Mouse (Mus musculus) midbrain, embryonic 11.5 days (tissue): Measurements from ENCODE around the gene Cep19. TPM values are rescaled to one million over a fixed set of nuclear protein-coding genes. Genes with fewer than 3 reads are reported as not detected.
"Not testable (repeated sequence)": the region's sequence is repeated elsewhere in the genome, so short reads cannot be mapped to it uniquely, and the experiment has no call there.

Experiments used
- ATAC-seq: fragments of 200-750 bp; cut with Nextera tagmentation; 2 replicates; pipeline ENCODE4 v1.8.0; 2017; ENCODE audit warnings: moderate TSS enrichment, moderate library complexity; ENCODE audit not compliant: low FRiP score
- DNase-seq: peaks from one replicate; pipeline ENCODE4 v3.0.0; 2015; ENCODE audit warnings: low spot score; ENCODE audit errors: missing footprints
- H3K27ac ChIP-seq: fragments of 300-500 bp; sonication (generic); 2 replicates; pipeline ENCODE4 v1.5.1; 2014; ENCODE audit warnings: low read depth, low read length
- H3K27me3 ChIP-seq: fragments of 300-500 bp; sonication (generic); 2 replicates; pipeline ENCODE4 v1.6.1; 2014; ENCODE audit warnings: mild to moderate bottlenecking, low read length, moderate library complexity, mixed read lengths; ENCODE audit not compliant: control insufficient read depth, insufficient read depth
- H3K36me3 ChIP-seq: fragments of 300-500 bp; sonication (generic); 2 replicates; pipeline ENCODE4 v1.6.1; 2014; ENCODE audit warnings: mild to moderate bottlenecking, low read length, moderate library complexity, mixed read lengths; ENCODE audit not compliant: control insufficient read depth, insufficient read depth
- H3K4me1 ChIP-seq: fragments of 300-500 bp; sonication (generic); 2 replicates; pipeline ENCODE4 v1.6.1; 2014; ENCODE audit warnings: low read length; ENCODE audit not compliant: control insufficient read depth, insufficient read depth
- H3K4me2 ChIP-seq: fragments of 300-500 bp; sonication (generic); 2 replicates; pipeline ENCODE4 v1.6.1; 2014; ENCODE audit warnings: mild to moderate bottlenecking, moderate library complexity
- H3K4me3 ChIP-seq: fragments of 300-500 bp; sonication (generic); 2 replicates; pipeline ENCODE4 v1.5.1; 2014; ENCODE audit warnings: low read depth, low read length
- H3K9ac ChIP-seq: fragments of 300-500 bp; sonication (generic); 2 replicates; pipeline ENCODE4 v1.6.1; 2014; ENCODE audit warnings: low read length
- H3K9me3 ChIP-seq: fragments of 300-500 bp; sonication (generic); 2 replicates; pipeline ENCODE4 v1.6.1; 2016; ENCODE audit warnings: low read length; ENCODE audit not compliant: control insufficient read depth
- WGBS: fragments of 180-500 bp; shearing (Covaris S2); extraction: QIAGEN DNeasy Blood & Tissue Kit; methylation state at CpG from one replicate; pipeline ENCODE4 v1.1.7; 2014; 5-methylcytosine and 5-hydroxymethylcytosine counted together
- polyA plus RNA-seq: library from polyadenylated mRNA; unstranded; fragments of >200 nt; fragmentation: Nextera tagmentation; extraction: Ambion mirVana; gene quantifications from 2 replicates; pipeline ENCODE4 v1.2.1, GENCODE M21; 2014

Cep19 gene
- polyA plus RNA-seq, 1 experiment from 2014 or later, result 51.7 TPM

DNA sequence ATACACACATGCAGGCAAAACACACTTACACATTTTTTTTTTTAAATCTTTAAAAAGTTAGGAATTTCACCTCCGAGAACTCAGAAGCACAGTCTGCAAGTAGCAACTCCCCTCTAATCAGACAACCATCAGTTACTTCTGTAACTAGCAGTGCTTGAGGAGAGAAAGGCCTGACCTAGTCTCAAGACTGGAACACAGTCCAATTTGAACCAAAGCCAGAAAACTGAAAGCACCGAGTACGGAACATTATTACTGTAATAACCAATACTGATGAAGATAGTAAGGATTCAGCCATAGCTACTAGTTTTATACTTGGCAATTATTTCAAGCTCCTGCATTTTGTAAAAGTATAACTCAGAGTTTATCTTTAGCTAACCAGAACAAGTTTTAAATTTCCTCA, 23.2 kb upstream of the Cep19 start:
- no peaks in the 10 kb centered on the region for H3K9me3 ChIP-seq
- H3K4me2 ChIP-seq, result no peak overlapping the region
- no peak overlapping the region for H3K27ac ChIP-seq
- DNase-seq, result no peak
- peaks cover 10% of the 10 kb centered on the region for H3K4me1 ChIP-seq
- no peaks in the 10 kb centered on the region for H3K36me3 ChIP-seq
- no peaks in the 10 kb centered on the region for H3K27me3 ChIP-seq
- 86% methylated on average over 3 of the region's 3 CpGs for WGBS
- no peak for ATAC-seq
- H3K4me3 ChIP-seq, result no peak overlapping the region
- H3K9ac ChIP-seq, result no peak overlapping the region

DNA sequence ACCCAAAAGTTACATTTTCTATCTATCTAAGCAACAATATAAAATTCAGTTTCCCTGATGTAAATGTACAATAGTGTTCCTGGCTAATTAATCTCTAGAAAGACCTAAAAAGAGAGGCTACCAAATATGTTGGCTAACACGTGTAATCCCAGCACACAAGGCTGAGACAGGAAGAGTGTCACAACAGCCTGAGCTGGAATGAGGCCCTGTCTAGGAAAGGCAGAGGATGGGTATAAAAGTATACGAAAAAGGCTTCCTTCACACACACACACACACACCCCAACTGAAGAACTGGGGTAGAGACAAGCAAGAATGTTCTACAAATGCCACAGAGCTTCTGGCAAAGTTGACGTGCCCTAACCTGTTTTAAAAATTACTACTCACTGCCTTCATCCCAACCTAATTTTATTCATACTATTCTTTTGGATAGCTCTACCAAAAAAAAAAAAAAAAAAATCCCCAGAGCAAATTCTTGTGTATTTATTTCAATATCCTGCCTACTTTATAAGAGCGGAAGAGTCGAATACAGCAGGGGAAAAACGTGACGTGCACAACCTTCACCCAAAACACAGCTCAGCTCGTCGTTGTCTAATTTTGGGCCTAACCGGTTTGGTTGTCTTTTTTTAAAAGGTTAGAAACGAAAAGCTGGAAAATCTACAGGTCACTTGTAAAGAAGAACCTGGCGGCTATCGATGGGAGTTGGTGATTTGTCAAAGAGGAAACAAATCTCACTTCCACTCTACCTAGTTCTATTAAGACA, 21.8 kb upstream of the Cep19 start:
- no peak for ATAC-seq
- DNase-seq, result no peak
- H3K4me2 ChIP-seq, result peak overlapping the region; percentile 75
- H3K36me3 ChIP-seq, result 0 out of 2 replicates have a peak, but pooled peaks cover 4% of the 10 kb centered on the region
- H3K9ac ChIP-seq, result peak overlapping the region; percentile 98
- H3K9me3 ChIP-seq, result no peaks in the 10 kb centered on the region
- peak overlapping the region; percentile 96 for H3K4me3 ChIP-seq
- peaks cover 10% of the 10 kb centered on the region for H3K4me1 ChIP-seq
- 18% methylated on average over 13 of the region's 13 CpGs for WGBS
- H3K27ac ChIP-seq, result no peak overlapping the region; the same call in 1 of the 2 replicates
- no peaks in the 10 kb centered on the region for H3K27me3 ChIP-seq

DNA sequence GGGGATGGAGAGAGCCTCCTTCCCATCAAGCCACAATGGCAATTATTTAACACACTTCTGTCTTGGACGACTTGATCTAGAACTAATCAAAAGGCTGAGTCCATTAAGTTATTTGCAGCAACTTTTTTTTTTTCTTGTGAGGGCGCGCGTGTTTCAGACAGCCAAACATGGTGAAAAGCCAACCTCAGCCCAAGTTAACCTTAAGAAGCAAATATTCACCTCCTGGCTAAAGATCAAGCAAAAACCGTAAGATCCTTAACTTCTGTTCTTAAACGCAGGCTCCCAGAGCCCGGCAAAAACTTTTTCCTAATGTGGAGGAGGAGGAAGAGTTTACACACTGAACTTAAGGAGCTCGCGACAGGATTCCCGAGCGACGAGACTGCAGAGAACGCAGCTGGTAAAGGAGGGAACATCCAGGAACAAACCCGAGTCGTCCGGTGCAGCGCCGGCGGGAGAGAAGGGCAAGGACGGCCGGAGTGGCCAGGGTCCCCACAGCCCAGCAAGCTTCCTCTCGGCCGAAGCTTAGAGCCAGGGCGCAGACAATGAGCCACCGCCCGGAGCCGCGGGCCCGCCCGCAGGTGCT, 21.1 kb upstream of the Cep19 start:
- H3K4me1 ChIP-seq, result peaks cover 10% of the 10 kb centered on the region
- H3K9me3 ChIP-seq, result no peaks in the 10 kb centered on the region
- H3K36me3 ChIP-seq, result peaks cover 5% of the 10 kb centered on the region; the same call in 1 of the 2 replicates
- no peaks in the 10 kb centered on the region for H3K27me3 ChIP-seq
- H3K4me2 ChIP-seq, result peak overlapping the region; percentile 75
- H3K9ac ChIP-seq, result peak overlapping the region; percentile 98
- DNase-seq (peak; percentile 97), ATAC-seq (no peak)
- WGBS, result under 1% methylated on average over 29 of the region's 30 CpGs
- peak overlapping the region; percentile 90 for H3K27ac ChIP-seq
- H3K4me3 ChIP-seq, result peak overlapping the region; percentile 96

DNA sequence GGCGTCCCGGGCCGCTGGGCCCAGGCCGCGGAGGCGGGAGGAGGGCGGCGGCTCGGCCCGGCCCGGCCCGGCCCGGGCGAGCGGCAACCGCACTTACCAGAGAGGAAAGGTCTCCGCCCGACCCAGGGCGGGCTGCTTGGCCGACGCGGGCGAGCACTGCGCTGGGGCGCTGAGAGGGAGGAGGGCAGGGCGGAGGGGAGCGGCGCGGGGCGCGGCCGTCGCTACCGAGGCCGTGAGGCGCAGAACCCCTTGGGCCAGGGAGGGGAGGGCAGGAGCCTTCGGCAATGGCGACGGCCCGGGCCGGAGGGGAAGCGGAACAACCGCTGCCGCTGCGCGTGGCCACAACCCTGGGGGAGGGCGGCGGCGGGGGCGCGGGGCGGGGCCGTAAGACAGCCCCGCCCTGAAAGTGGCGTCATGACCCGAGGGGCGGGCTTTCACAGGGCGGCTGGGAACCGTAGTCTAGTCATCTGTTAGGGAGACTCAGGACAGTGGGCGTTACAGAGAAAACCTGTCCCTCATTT, 20.5 kb upstream of the Cep19 start, which contains the start of gene Pak2:
Pak2 (minus strand) TSS at position 352 of the 521 bp plus-strand sequence.
- peaks cover 7% of the 10 kb centered on the region; the same call in 1 of the 2 replicates for H3K36me3 ChIP-seq
- peak within 1 kb of the TSS; percentile 90 for H3K27ac ChIP-seq
- peak within 1 kb of the TSS; percentile 96 for H3K4me3 ChIP-seq
- H3K27me3 ChIP-seq, result no peaks in the 10 kb centered on the region
- ATAC-seq (peak; percentile 97), DNase-seq (peak; percentile 99)
- H3K4me2 ChIP-seq, result peak within 1 kb of the TSS; percentile 75
- under 1% methylated on average over 43 of the region's 60 CpGs for WGBS
- peaks cover 10% of the 10 kb centered on the region for H3K4me1 ChIP-seq
- H3K9me3 ChIP-seq, result no peaks in the 10 kb centered on the region
- peak within 1 kb of the TSS; percentile 98 for H3K9ac ChIP-seq

DNA sequence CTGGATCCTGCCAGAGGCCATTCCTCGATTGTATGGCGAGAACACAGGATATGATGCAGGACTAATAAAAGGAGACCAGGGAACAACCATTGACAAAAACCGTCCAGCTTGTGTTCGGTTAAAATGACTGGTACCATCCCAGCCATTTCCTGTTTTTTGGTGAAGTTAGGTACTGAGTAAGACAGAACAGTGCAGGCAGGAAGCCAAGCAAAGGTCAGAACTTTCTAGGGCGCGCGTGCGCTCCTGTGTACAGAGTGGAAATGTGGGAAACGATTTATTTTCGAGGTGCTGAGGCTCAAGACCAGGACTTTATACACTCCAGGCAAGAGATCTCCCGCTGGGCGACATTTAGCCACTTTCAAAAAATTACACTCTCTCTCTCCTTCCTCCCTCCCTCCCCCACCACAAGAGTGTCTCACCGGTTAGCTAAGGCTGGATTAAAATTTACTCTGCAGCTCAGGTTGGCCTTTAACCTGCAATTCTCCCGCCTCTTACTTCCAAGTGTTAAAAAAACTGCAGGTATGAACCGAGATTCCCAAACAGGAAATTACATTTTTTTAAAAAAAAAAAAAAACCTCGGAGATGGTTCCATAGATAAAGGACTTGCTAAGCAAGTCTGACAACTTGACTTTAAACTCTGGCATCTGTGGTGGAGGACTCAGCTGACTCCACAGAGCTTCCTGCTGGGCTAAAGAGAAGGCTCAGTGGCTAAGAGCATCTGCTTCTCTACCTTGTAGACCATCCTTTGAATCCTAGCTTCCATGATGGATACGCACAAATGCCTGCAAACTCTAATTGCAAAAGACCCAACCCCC, 11.8 kb upstream of the Cep19 start:
- Histone ChIP-seq H3K4me1 (no peaks in the 10 kb centered on the region), H3K36me3 (peaks cover 12% of the 10 kb centered on the region; the same call in 1 of the 2 replicates), H3K9ac (no peak overlapping the region), H3K27me3 (no peaks in the 10 kb centered on the region), H3K9me3 (no peaks in the 10 kb centered on the region), H3K27ac (no peak overlapping the region), H3K4me2 (no peak overlapping the region), H3K4me3 (no peak overlapping the region)
- ATAC-seq, result no peak
- 87% methylated on average over 17 of the region's 17 CpGs for WGBS
- no peak for DNase-seq

- DNase-seq (no peak), ATAC-seq (no peak)
- Histone ChIP-seq H3K9me3 (no peaks in the 10 kb centered on the region), H3K27me3 (no peaks in the 10 kb centered on the region), H3K4me2 (no peak overlapping the region), H3K4me1 (no peaks in the 10 kb centered on the region), H3K36me3 (peaks cover 9% of the 10 kb centered on the region), H3K27ac (no peak overlapping the region), H3K4me3 (no peak overlapping the region), H3K9ac (no peak overlapping the region)
- WGBS, result 94% methylated on average over 7 of the region's 7 CpGs
Measured at GRCm38 (mm10) chr16:32091466-32091865, 8.1 kb upstream of the Cep19 start.

DNA sequence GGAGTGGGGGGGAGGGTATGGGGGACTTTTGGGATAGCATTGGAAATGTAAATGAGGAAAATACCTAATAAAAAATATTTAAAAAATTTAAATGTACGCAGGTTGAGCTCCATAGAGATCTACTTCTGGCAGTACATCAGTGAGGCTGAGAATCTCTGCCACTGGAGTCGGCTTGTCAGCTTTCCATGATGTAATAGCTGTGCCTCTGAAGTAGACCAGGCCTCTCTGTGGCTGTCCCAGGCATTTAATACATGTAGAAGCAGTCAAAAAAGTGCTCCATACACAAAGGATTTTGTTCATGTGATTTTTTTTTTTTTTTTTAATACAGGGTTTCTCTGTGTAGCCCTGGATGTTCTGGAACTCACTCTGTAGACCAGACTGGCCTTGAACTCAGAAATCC, 1.8 kb upstream of the Cep19 start:
- WGBS, result 97% methylated on average over 2 of the region's 2 CpGs
- H3K4me1 ChIP-seq, result peaks cover 10% of the 10 kb centered on the region; the same call in 1 of the 2 replicates
- H3K27me3 ChIP-seq, H3K27ac ChIP-seq, ATAC-seq, H3K4me3 ChIP-seq, H3K9me3 ChIP-seq, H3K9ac ChIP-seq, H3K4me2 ChIP-seq, H3K36me3 ChIP-seq, DNase-seq: not testable (repeated sequence)

GRCm38 (mm10) chr16:32098897-32099637, 533 bp upstream of the Cep19 start:
- Histone ChIP-seq H3K9me3 (no peaks in the 10 kb centered on the region), H3K4me3 (peak overlapping the region; percentile 89), H3K9ac (peak overlapping the region; percentile 94), H3K27ac (peak overlapping the region; percentile 63), H3K27me3 (no peaks in the 10 kb centered on the region), H3K4me2 (peak overlapping the region; percentile 80), H3K4me1 (peaks cover 10% of the 10 kb centered on the region; the same call in 1 of the 2 replicates), H3K36me3 (peaks cover 6% of the 10 kb centered on the region)
- WGBS, result 0% methylated on average over 38 of the region's 39 CpGs
- DNase-seq, result peak; percentile 97
- peak; percentile 88 for ATAC-seq
